Mouse (Mus musculus) forebrain, embryonic 16.5 days (tissue): ENCODE measurements around the gene Ralgps2. TPM values are rescaled to one million over a fixed set of nuclear protein-coding genes. Genes with fewer than 3 reads are reported as not detected.

Source experiments
- ATAC-seq: fragments of 200-750 bp; cut with Nextera tagmentation; 2 replicates; pipeline ENCODE4 v1.8.0; 2017; ENCODE audit warnings: mild to moderate bottlenecking, moderate library complexity
- H3K27ac ChIP-seq: fragments of 300-500 bp; sonication (generic); 2 replicates; pipeline ENCODE4 v1.5.1; 2014; ENCODE audit warnings: low read length, control low read depth
- H3K27me3 ChIP-seq: fragments of 300-500 bp; sonication (generic); replicated peaks from 2 replicates; pipeline ENCODE4 v1.6.1; 2014; ENCODE audit warnings: low read length; ENCODE audit not compliant: control insufficient read depth, insufficient read depth
- H3K36me3 ChIP-seq: fragments of 300-500 bp; sonication (generic); 2 replicates; pipeline ENCODE4 v1.6.1; 2014; ENCODE audit not compliant: control insufficient read depth, insufficient read depth
- H3K4me1 ChIP-seq: fragments of 300-500 bp; sonication (generic); replicated peaks from 2 replicates; pipeline ENCODE4 v1.6.1; 2014; ENCODE audit warnings: low read length; ENCODE audit not compliant: control insufficient read depth, insufficient read depth
- H3K4me2 ChIP-seq: fragments of 300-500 bp; sonication (generic); 2 replicates; pipeline ENCODE4 v1.6.1; 2014; ENCODE audit warnings: mild to moderate bottlenecking, low read length, control low read depth
- H3K4me3 ChIP-seq: fragments of 300-500 bp; sonication (generic); replicated peaks from 2 replicates; pipeline ENCODE4 v1.5.1; 2014; ENCODE audit warnings: mild to moderate bottlenecking, low read length, control low read depth
- H3K9ac ChIP-seq: fragments of 300-500 bp; sonication (generic); replicated peaks from 2 replicates; pipeline ENCODE4 v1.6.1; 2014; ENCODE audit warnings: low read depth, low read length, control low read depth
- H3K9me3 ChIP-seq: fragments of 300-500 bp; sonication (generic); 2 replicates; pipeline ENCODE4 v1.6.1; 2016; ENCODE audit warnings: low read length; ENCODE audit not compliant: control insufficient read depth
- WGBS: fragments of 180-500 bp; shearing (Covaris S2); extraction: QIAGEN DNeasy Blood & Tissue Kit; methylation state at CpG from one replicate; pipeline ENCODE4 v1.1.7; 2014; 5-methylcytosine and 5-hydroxymethylcytosine counted together
- polyA plus RNA-seq: library from polyadenylated mRNA; unstranded; fragments of >200 nt; fragmentation: Nextera tagmentation; extraction: Ambion mirVana; gene quantifications from 2 replicates; pipeline ENCODE4 v1.2.1, GENCODE M21; 2015

Ralgps2 gene
- polyA plus RNA-seq, 1 experiment from 2014 or later = 135 TPM

GRCm38 (mm10) chr1:156760549-156761429, 178.6 kb downstream of the Ralgps2 start:
- Histone ChIP-seq H3K4me1 (no peaks in the 10 kb centered on the region), H3K4me3 (no peak overlapping the region), H3K9me3 (0 out of 2 replicates have a peak, but pooled peaks cover 2% of the 10 kb centered on the region), H3K27ac (no peak overlapping the region), H3K4me2 (no peak overlapping the region), H3K9ac (no peak overlapping the region), H3K36me3 (no peaks in the 10 kb centered on the region), H3K27me3 (no peaks in the 10 kb centered on the region)
- 76% methylated on average over 13 of the region's 13 CpGs for whole genome bisulfite sequencing
- ATAC-seq = no peak

GRCm38 (mm10) chr1:156758326-156758725, 181.1 kb downstream of the Ralgps2 start:
- Histone ChIP-seq H3K9me3 (no peaks in the 10 kb centered on the region), H3K4me3 (no peak overlapping the region), H3K4me1 (peaks cover 12% of the 10 kb centered on the region), H3K4me2 (no peak overlapping the region), H3K36me3 (no peaks in the 10 kb centered on the region), H3K27ac (no peak overlapping the region), H3K27me3 (no peaks in the 10 kb centered on the region), H3K9ac (no peak overlapping the region)
- 52% methylated on average over 4 of the region's 4 CpGs for WGBS
- ATAC-seq = no peak

- Histone ChIP-seq H3K36me3 (no peaks in the 10 kb centered on the region), H3K4me1 (peaks cover 16% of the 10 kb centered on the region), H3K4me3 (no peak overlapping the region), H3K9ac (0 out of 2 replicates have a peak overlapping the region, but pooled peaks have one; percentile 4), H3K27ac (peak overlapping the region; percentile 45; the same call in 1 of the 2 replicates), H3K4me2 (no peak overlapping the region; the same call in 1 of the 2 replicates), H3K9me3 (no peaks in the 10 kb centered on the region), H3K27me3 (no peaks in the 10 kb centered on the region)
- peak; percentile 70 for ATAC-seq
- whole genome bisulfite sequencing = 39% methylated on average over 15 of the region's 15 CpGs
Observed at GRCm38 (mm10) chr1:156754608-156755413, 184.6 kb downstream of the Ralgps2 start.

Other genes starting within 250 kb of the Ralgps2 start
- gene Fam20b, start 220.5 kb downstream of the Ralgps2 start, polyA plus RNA-seq = 27.2 and 27.6 TPM in 2 replicates
- 0.87 and 1.5 TPM in 2 replicates for gene Angptl1, start 101.1 kb downstream of the Ralgps2 start, polyA plus RNA-seq
- not detected in 2 replicates for gene Tex35, start 169.1 kb upstream of the Ralgps2 start, polyA plus RNA-seq